Mouse (Mus musculus): ENCODE data around the gene Cyp4a29. TPM values are rescaled to one million over a fixed set of nuclear protein-coding genes. Genes with fewer than 3 reads are reported as not detected.
"Not testable (repeated sequence)": the region's sequence is repeated elsewhere in the genome, so short reads cannot be mapped to it uniquely, and the experiment has no call there.

Cyp4a29 gene
- total and polyA plus RNA-seq, 3 experiments, result not detected

GRCm38 (mm10) chr4:115298746-115299145 lies 56.9 kb downstream of the Cyp4a29 start, which contains the start of gene Cyp4a12a:
TSS of gene Cyp4a12a (plus strand) at chr4:115299046.
- intact Hi-C loops (cut with DNase I); H3K27ac ChIP-seq; H3K4me1 ChIP-seq (ENCODE audit: control insufficient read depth, insufficient read depth, low read length); H3K27me3 ChIP-seq (ENCODE audit: control insufficient read depth, insufficient read depth, low read length); H3K36me3 ChIP-seq (ENCODE audit: control insufficient read depth, insufficient read depth, low read length); H3K9ac ChIP-seq (ENCODE audit: low read depth, low read length); H3K4me3 ChIP-seq; H3K79me2 ChIP-seq (replicated peaks; ENCODE audit: control insufficient read depth, insufficient read depth, low read length); DNase-seq: not testable (repeated sequence)

Other genes starting within 250 kb of the Cyp4a29 start
- under 1 TPM in 1 of 2 experiments, not detected in 1; 0.36 TPM for gene Stil, start 241.9 kb upstream of the Cyp4a29 start, total RNA-seq (2021)
- gene Stil, start 241.9 kb upstream of the Cyp4a29 start, polyA plus RNA-seq (2012; rRNA removed), result 0.08 and 0.12 TPM in 2 replicates
- 1 to 10 TPM; 3.1 to 3.3 TPM for gene Tal1, start 185.7 kb upstream of the Cyp4a29 start, total RNA-seq (2021)
- gene Tal1, start 185.7 kb upstream of the Cyp4a29 start, polyA plus RNA-seq (2012; rRNA removed), result 2.9 and 4.9 TPM in 2 replicates
- under 1 TPM; 0.70 to 0.86 TPM for gene Pdzk1ip1, start 153.4 kb upstream of the Cyp4a29 start, total RNA-seq (2021)
- gene Pdzk1ip1, start 153.4 kb upstream of the Cyp4a29 start, polyA plus RNA-seq (2012; rRNA removed), result 1.9 and 3.9 TPM in 2 replicates
- not detected for gene Cyp4x1, start 107.8 kb upstream of the Cyp4a29 start, total RNA-seq (2021)
- 0.03 TPM in 1 of 2 replicates, not detected in the other for gene Cyp4x1, start 107.8 kb upstream of the Cyp4a29 start, polyA plus RNA-seq (2012; rRNA removed)
- gene Cyp4a12a, start 57.0 kb downstream of the Cyp4a29 start, total RNA-seq (2021), result not detected
- gene Cyp4a12a, start 57.0 kb downstream of the Cyp4a29 start, polyA plus RNA-seq (2012; rRNA removed), result not detected in 2 replicates
- gene Cyp4a12b, start 169.5 kb downstream of the Cyp4a29 start, total RNA-seq (2021), result not detected
- 2.1 TPM in 1 of 2 replicates, not detected in the other for gene Cyp4a12b, start 169.5 kb downstream of the Cyp4a29 start, polyA plus RNA-seq (2012; rRNA removed)
- gene Cyp4a30b, start 210.5 kb downstream of the Cyp4a29 start, total RNA-seq (2021), result not detected
- gene Cyp4a30b, start 210.5 kb downstream of the Cyp4a29 start, polyA plus RNA-seq (2012; rRNA removed), result not detected in 2 replicates